Mouse (Mus musculus): Measurements from ENCODE around the gene Cdkn1a.
"Not testable (repeated sequence)": the region's sequence is repeated elsewhere in the genome, so short reads cannot be mapped to it uniquely, and the experiment has no call there.

Gene Cdkn1a

GRCm38 (mm10) chr17:29060946-29061345 lies 29.8 kb upstream of the Cdkn1a start:
- DNase-seq: no peak

GRCm38 (mm10) chr17:29062119-29063035 lies 28.4 kb upstream of the Cdkn1a start:
- no peak for DNase-seq

GRCm38 (mm10) chr17:29063121-29063987 lies 27.4 kb upstream of the Cdkn1a start:
- DNase-seq: no peak

GRCm38 (mm10) chr17:29063988-29064285 lies 26.8 kb upstream of the Cdkn1a start:
- DNase-seq: no peak

- no peak for DNase-seq
Measured at GRCm38 (mm10) chr17:29065245-29065940, 25.4 kb upstream of the Cdkn1a start.

- DNase-seq: no peak
Measured at GRCm38 (mm10) chr17:29065971-29066370, 24.8 kb upstream of the Cdkn1a start.

- DNase-seq: not testable (repeated sequence)
Measured at GRCm38 (mm10) chr17:29067416-29067815, 23.4 kb upstream of the Cdkn1a start.

GRCm38 (mm10) chr17:29067847-29068246 lies 22.9 kb upstream of the Cdkn1a start:
- no peak for DNase-seq

- no peak for DNase-seq
Measured at GRCm38 (mm10) chr17:29069063-29069462, 21.7 kb upstream of the Cdkn1a start.

- no peak for DNase-seq
Measured at GRCm38 (mm10) chr17:29071820-29072219, 19.0 kb upstream of the Cdkn1a start.

- no peak for DNase-seq
Measured at GRCm38 (mm10) chr17:29072701-29073307, 18.0 kb upstream of the Cdkn1a start.

- DNase-seq: no peak
Measured at GRCm38 (mm10) chr17:29073313-29073712, 17.5 kb upstream of the Cdkn1a start.

GRCm38 (mm10) chr17:29074085-29074484 lies 16.7 kb upstream of the Cdkn1a start:
- DNase-seq: no peak

- no peak for DNase-seq
Measured at GRCm38 (mm10) chr17:29076235-29076634, 14.5 kb upstream of the Cdkn1a start.

GRCm38 (mm10) chr17:29077786-29078509 lies 12.8 kb upstream of the Cdkn1a start:
- DNase-seq: peak; percentile 79

GRCm38 (mm10) chr17:29078519-29079383 lies 12.0 kb upstream of the Cdkn1a start:
- peak; percentile 86 for DNase-seq

- DNase-seq: no peak
Measured at GRCm38 (mm10) chr17:29080758-29081617, 9.8 kb upstream of the Cdkn1a start.

- no peak for DNase-seq
Measured at GRCm38 (mm10) chr17:29081618-29082381, 9.0 kb upstream of the Cdkn1a start.

- DNase-seq: no peak
Measured at GRCm38 (mm10) chr17:29083586-29083985, 7.2 kb upstream of the Cdkn1a start.
